Mouse (Mus musculus) layer of hippocampus, adult 6 months (tissue): ENCODE results near the gene Gpr165. TPM values are rescaled to one million over a fixed set of nuclear protein-coding genes. Genes with fewer than 3 reads are reported as not detected.

Experiments
- long read RNA-seq, 2 experiments: library from polyadenylated mRNA; unstranded; transcript quantifications; one replicate each; pipeline ENCODE4 v2.0.0; 2019 to 2020
- polyA plus RNA-seq: library from polyadenylated mRNA; unstranded; fragments of <200 nt; fragmentation: Nextera tagmentation; gene quantifications from 2 replicates; pipeline ENCODE4 v1.2.3, GENCODE M21; 2021

Gene Gpr165
- polyA plus RNA-seq = 14.5 and 16.5 TPM in 2 replicates
- long read RNA-seq, experiment 1, partial matches to known transcripts = 1 of 3 reads
- long read RNA-seq, experiment 1, other reads (novel, unspliced or antisense) = 2 of 3 reads
- long read RNA-seq, experiment 2, transcript Gpr165-201 (5 exons, 3,170 nt) = major isoform, 5 of 6 reads
- long read RNA-seq, experiment 2, partial matches to known transcripts = 0 of 6 reads
- long read RNA-seq, experiment 2, other reads (novel, unspliced or antisense) = 1 of 6 reads

DNA sequence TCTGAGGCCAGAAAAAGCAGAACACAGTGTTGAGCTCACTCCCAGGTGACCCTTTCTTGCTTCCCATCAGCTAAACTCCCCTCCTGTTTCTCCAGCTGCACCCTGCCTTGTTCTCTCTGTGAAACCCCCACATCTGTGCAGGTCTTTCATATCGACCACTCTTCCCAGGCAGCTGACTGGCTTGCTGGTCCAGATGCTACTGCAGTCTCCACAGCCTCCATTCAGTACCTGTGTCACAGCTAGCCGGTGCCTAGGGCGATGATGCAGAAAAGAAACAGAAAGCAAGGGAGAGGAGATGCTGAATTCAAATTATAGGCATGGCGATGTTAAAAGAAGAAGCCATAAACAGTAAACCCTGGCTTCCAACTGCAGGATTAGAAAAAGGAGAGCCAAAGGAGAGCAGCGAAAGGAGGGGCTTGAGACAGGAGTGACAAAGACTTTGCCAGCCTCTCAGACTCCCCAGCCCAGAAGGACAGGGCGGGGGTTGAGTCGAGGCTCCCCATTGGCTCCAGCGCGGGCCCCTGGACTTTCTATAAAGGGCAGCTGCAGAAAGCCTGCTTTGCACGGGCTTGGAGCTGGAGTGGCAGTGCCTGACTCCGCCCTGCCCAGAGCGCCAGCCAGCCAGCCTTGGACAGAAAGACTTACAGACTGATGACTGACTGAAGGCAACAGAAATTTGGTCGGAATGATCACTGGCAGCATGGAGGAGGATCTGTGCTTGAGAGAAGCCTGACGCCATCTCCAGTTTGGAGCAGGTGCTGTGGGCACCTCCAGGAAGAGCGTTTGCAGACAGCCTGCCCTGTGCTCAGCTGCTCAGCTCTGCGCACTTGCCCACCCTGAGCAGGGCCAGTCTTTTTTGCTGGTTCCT, at the start of gene Gpr165:
Gene Gpr165, plus strand, starts transcription at position 535 of the 868 bp plus-strand sequence.

